Mouse (Mus musculus) limb, embryonic 10.5 days (tissue): Measurements from ENCODE around the gene Gramd2. TPM values are rescaled to one million over a fixed set of nuclear protein-coding genes. Genes with fewer than 3 reads are reported as not detected.
"Not testable (repeated sequence)": the region's sequence is repeated elsewhere in the genome, so short reads cannot be mapped to it uniquely, and the experiment has no call there.

ENCODE experiments used
- DNase-seq: peaks from one replicate; pipeline ENCODE4 v3.0.0-alpha.2; 2017; ENCODE audit warnings: low spot score
- H3K27ac ChIP-seq: fragments of 300-500 bp; sonication (generic); 2 replicates; pipeline ENCODE4 v1.5.1; 2016; ENCODE audit warnings: mild to moderate bottlenecking
- H3K27me3 ChIP-seq: fragments of 300-500 bp; sonication (generic); 2 replicates; pipeline ENCODE4 v1.6.1; 2016; ENCODE audit warnings: low read depth, mild to moderate bottlenecking; ENCODE audit not compliant: poor library complexity, severe bottlenecking
- H3K36me3 ChIP-seq: fragments of 300-500 bp; sonication (generic); 2 replicates; pipeline ENCODE4 v1.6.1; 2016; ENCODE audit warnings: mild to moderate bottlenecking, moderate library complexity
- H3K4me1 ChIP-seq: fragments of 300-500 bp; sonication (generic); 2 replicates; pipeline ENCODE4 v1.6.1; 2016
- H3K4me3 ChIP-seq: fragments of 300-500 bp; sonication (generic); 2 replicates; pipeline ENCODE4 v1.5.1; 2016; ENCODE audit warnings: mild to moderate bottlenecking, moderate library complexity
- H3K9me3 ChIP-seq: fragments of 300-500 bp; sonication (generic); replicated peaks from 2 replicates; pipeline ENCODE4 v1.6.1; 2016; ENCODE audit warnings: mild to moderate bottlenecking
- WGBS: fragments of 180-500 bp; shearing (Covaris S2); methylation state at CpG from one replicate; pipeline ENCODE4 v1.1.7; 2016; 5-methylcytosine and 5-hydroxymethylcytosine counted together
- polyA plus RNA-seq: library from polyadenylated mRNA; unstranded; fragments of >200 nt; fragmentation: Nextera tagmentation; extraction: Ambion mirVana; gene quantifications from 2 replicates; pipeline ENCODE4 v1.2.1, GENCODE M21; 2016

Gene Gramd2
- polyA plus RNA-seq, 1 experiment from 2014 or later = 0.30 TPM

GRCm38 (mm10) chr9:59740593-59740992 is 60.6 kb downstream of the Gramd2 start:
- no peaks in the 10 kb centered on the region for H3K4me1 ChIP-seq
- H3K27me3 ChIP-seq = no peaks in the 10 kb centered on the region
- H3K4me3 ChIP-seq = no peak overlapping the region
- H3K9me3 ChIP-seq = no peaks in the 10 kb centered on the region
- H3K36me3 ChIP-seq = peaks cover 15% of the 10 kb centered on the region
- 97% methylated on average over 2 of the region's 2 CpGs for WGBS
- DNase-seq = no peak
- H3K27ac ChIP-seq = no peak overlapping the region

GRCm38 (mm10) chr9:59743903-59744302 is 64.0 kb downstream of the Gramd2 start:
- no peak overlapping the region for H3K27ac ChIP-seq
- H3K4me1 ChIP-seq = no peaks in the 10 kb centered on the region
- 0 out of 2 replicates have a peak, but pooled peaks cover 2% of the 10 kb centered on the region for H3K36me3 ChIP-seq
- H3K4me3 ChIP-seq = no peak overlapping the region
- no peaks in the 10 kb centered on the region for H3K27me3 ChIP-seq
- no peaks in the 10 kb centered on the region for H3K9me3 ChIP-seq
- no peak for DNase-seq
- 95% methylated on average over 3 of the region's 3 CpGs for WGBS

- Histone ChIP-seq H3K36me3 (0 out of 2 replicates have a peak, but pooled peaks cover 2% of the 10 kb centered on the region), H3K4me3 (no peak overlapping the region), H3K4me1 (peaks cover 19% of the 10 kb centered on the region), H3K9me3 (no peaks in the 10 kb centered on the region), H3K27me3 (no peaks in the 10 kb centered on the region), H3K27ac (no peak overlapping the region)
- WGBS = 93% methylated on average over 2 of the region's 2 CpGs
- no peak for DNase-seq
These were observed 68.4 kb downstream of the Gramd2 start for GRCm38 (mm10) chr9:59748387-59748786.

GRCm38 (mm10) chr9:59748969-59749368 is 69.0 kb downstream of the Gramd2 start:
- DNase-seq = no peak
- 88% methylated on average over 11 of the region's 11 CpGs for WGBS
- Histone ChIP-seq H3K27ac (no peak overlapping the region), H3K4me3 (no peak overlapping the region), H3K4me1 (peaks cover 19% of the 10 kb centered on the region), H3K27me3 (no peaks in the 10 kb centered on the region), H3K36me3 (0 out of 2 replicates have a peak, but pooled peaks cover 2% of the 10 kb centered on the region), H3K9me3 (no peaks in the 10 kb centered on the region)

GRCm38 (mm10) chr9:59749581-59750265 is 69.8 kb downstream of the Gramd2 start:
- peak overlapping the region; percentile 99 for H3K4me3 ChIP-seq
- DNase-seq = no peak
- peak overlapping the region; percentile 93 for H3K27ac ChIP-seq
- H3K36me3 ChIP-seq = no peaks in the 10 kb centered on the region
- H3K27me3 ChIP-seq = no peaks in the 10 kb centered on the region
- H3K9me3 ChIP-seq = no peaks in the 10 kb centered on the region
- peaks cover 19% of the 10 kb centered on the region for H3K4me1 ChIP-seq
- 36% methylated on average over 12 of the region's 12 CpGs for WGBS

GRCm38 (mm10) chr9:59750267-59751065 is 70.5 kb downstream of the Gramd2 start, which contains the start of the genes Senp8 and Myo9a:
Senp8 (minus strand) TSS chr9:59750710.
Myo9a (plus strand) TSS chr9:59750896.
- peak; percentile 100 for DNase-seq
- H3K4me1 ChIP-seq = peaks cover 19% of the 10 kb centered on the region
- H3K9me3 ChIP-seq = no peaks in the 10 kb centered on the region
- no peaks in the 10 kb centered on the region for H3K36me3 ChIP-seq
- under 1% methylated on average over 59 of the region's 59 CpGs for whole genome bisulfite sequencing
- H3K27ac ChIP-seq = peak within 1 kb of the TSS; percentile 93
- H3K4me3 ChIP-seq = peak within 1 kb of the TSS; percentile 99
- no peaks in the 10 kb centered on the region for H3K27me3 ChIP-seq

- Histone ChIP-seq H3K27me3 (no peaks in the 10 kb centered on the region), H3K4me1 (peaks cover 19% of the 10 kb centered on the region), H3K27ac (peak overlapping the region; percentile 93), H3K4me3 (peak overlapping the region; percentile 99), H3K36me3 (no peaks in the 10 kb centered on the region), H3K9me3 (no peaks in the 10 kb centered on the region)
- no peak for DNase-seq
- WGBS = under 1% methylated on average over 48 of the region's 49 CpGs
These were observed 71.2 kb downstream of the Gramd2 start for GRCm38 (mm10) chr9:59751066-59751581.

- H3K4me3 ChIP-seq = peak overlapping the region; percentile 99
- H3K27me3 ChIP-seq = no peaks in the 10 kb centered on the region
- no peaks in the 10 kb centered on the region for H3K36me3 ChIP-seq
- no peaks in the 10 kb centered on the region for H3K9me3 ChIP-seq
- 0 out of 2 replicates have a peak overlapping the region, but pooled peaks have one; percentile 93 for H3K27ac ChIP-seq
- no peak for DNase-seq
- 12% methylated on average over 2 of the region's 2 CpGs for WGBS
- H3K4me1 ChIP-seq = peaks cover 19% of the 10 kb centered on the region
These were observed 72.0 kb downstream of the Gramd2 start for GRCm38 (mm10) chr9:59751966-59752365.

- H3K9me3 ChIP-seq = no peaks in the 10 kb centered on the region
- no peaks in the 10 kb centered on the region for H3K36me3 ChIP-seq
- DNase-seq = no peak
- H3K27me3 ChIP-seq = no peaks in the 10 kb centered on the region
- no peak overlapping the region for H3K27ac ChIP-seq
- peaks cover 13% of the 10 kb centered on the region for H3K4me1 ChIP-seq
- H3K4me3 ChIP-seq = no peak overlapping the region
- 64% methylated on average over 2 of the region's 2 CpGs for WGBS
These were observed 75.3 kb downstream of the Gramd2 start for GRCm38 (mm10) chr9:59755199-59755598.

- not testable (repeated sequence) for H3K9me3 ChIP-seq, DNase-seq, H3K4me1 ChIP-seq, H3K27me3 ChIP-seq, H3K27ac ChIP-seq, H3K4me3 ChIP-seq, H3K36me3 ChIP-seq
- WGBS = 93% methylated on average over 3 of the region's 3 CpGs
These were observed 77.1 kb downstream of the Gramd2 start for GRCm38 (mm10) chr9:59757016-59757415.

- Histone ChIP-seq H3K9me3 (no peaks in the 10 kb centered on the region), H3K4me3 (no peak overlapping the region), H3K27ac (no peak overlapping the region), H3K27me3 (no peaks in the 10 kb centered on the region), H3K36me3 (no peaks in the 10 kb centered on the region), H3K4me1 (no peaks in the 10 kb centered on the region)
- WGBS = 89% methylated on average over 3 of the region's 3 CpGs
- DNase-seq = no peak
These were observed 80.6 kb downstream of the Gramd2 start for GRCm38 (mm10) chr9:59760515-59760914.

- not testable (repeated sequence) for H3K4me3 ChIP-seq, DNase-seq, H3K9me3 ChIP-seq, H3K27ac ChIP-seq, H3K27me3 ChIP-seq, H3K4me1 ChIP-seq, H3K36me3 ChIP-seq
- WGBS = 91% methylated on average over 12 of the region's 13 CpGs
These were observed 87.1 kb downstream of the Gramd2 start for GRCm38 (mm10) chr9:59766966-59767461.
